Mouse (Mus musculus) ES-Bruce4 (cell line): Measurements from ENCODE around the gene Trmt1.

Experiments used
- CTCF ChIP-seq: IDR thresholded peaks from one replicate; pipeline ENCODE4 v1.8.1; 2011; ENCODE audit warnings: low read depth, low read length
- POLR2A ChIP-seq: IDR thresholded peaks from one replicate; pipeline ENCODE4 v1.8.1; 2011; ENCODE audit warnings: low read length; ENCODE audit not compliant: insufficient read depth

DNA sequence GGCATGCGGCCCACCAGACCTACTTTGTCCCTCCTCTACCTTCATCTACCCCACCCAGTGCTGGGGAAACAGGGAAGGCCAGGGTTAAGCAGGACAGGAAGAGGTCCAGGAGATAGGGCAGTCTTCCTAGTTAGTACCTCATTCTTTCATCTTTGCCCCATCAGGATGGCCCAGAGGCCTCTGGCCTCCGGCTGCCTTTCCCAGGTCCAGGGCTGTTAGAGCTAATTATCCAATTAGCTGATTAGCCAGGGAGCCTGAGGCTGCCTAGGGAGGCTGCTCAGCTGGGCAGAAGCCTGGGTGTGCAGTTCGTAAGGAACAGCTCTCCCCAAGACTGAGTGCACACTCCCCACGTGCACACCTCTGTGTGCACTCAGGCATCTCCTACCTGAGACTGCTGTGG, 27.3 kb downstream of the Trmt1 start:
- no peak for TF ChIP-seq CTCF
- TF ChIP-seq POLR2A, result no peak
